In the genomic region with DNA sequence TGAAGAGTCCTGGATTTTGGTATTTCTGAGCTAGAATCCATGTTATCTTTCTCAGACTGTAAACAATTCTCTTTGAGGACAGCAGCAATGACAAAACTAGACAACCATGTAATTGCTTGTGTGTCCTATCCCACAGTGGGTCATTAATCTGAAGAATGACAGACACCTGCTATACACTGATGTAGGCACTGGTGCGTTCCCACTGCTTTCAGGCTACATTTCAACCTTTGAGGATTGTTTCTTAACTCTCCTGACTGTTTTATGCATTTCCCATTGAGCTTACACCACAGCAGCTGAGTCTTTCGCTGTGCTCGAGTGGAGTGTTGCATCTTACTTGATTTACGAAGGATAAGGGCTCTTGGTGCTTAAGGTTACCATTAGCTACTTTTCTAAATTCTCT, we compare ENCODE assay signal across 19 mouse cellular contexts.
"Had no signal": no experiment of that assay in that cellular context is flagged by ENCODE, and none has a peak within 500 bp of the region (broad histone marks: within the 10 kb centered on the region; RNA-seq: fewer than 3 reads in every experiment).

No protein-coding gene starts in this region.

- H3K36me3 ChIP-seq: limb, embryonic 10.5 days; limb, embryonic 13.5 days; liver, embryonic 12.5 days; liver, embryonic 15.5 days; lung, embryonic 15.5 days; midbrain, embryonic 10.5 days; midbrain, embryonic 13.5 days had no signal

- H3K9me3 ChIP-seq: limb, embryonic 10.5 days; limb, embryonic 13.5 days; liver, embryonic 12.5 days; liver, embryonic 15.5 days; lung, embryonic 15.5 days; megakaryocyte, embryonic 14.5 days; midbrain, embryonic 10.5 days; midbrain, embryonic 13.5 days had no signal

- DNase-seq: kidney, adult 9 months; kidney, postnatal 4 days; layer of hippocampus, adult 9-11 months; liver; lung, adult 18-20 months; lung, postnatal 10 days; lung, postnatal 36 days; thymus, adult 18-20 months; thymus, postnatal 36 days had no signal

- H3K9ac ChIP-seq: limb, embryonic 13.5 days; liver, embryonic 12.5 days; liver, embryonic 15.5 days; lung, embryonic 15.5 days; midbrain, embryonic 13.5 days had no signal

- H3K27me3 ChIP-seq: limb, embryonic 13.5 days; liver, embryonic 12.5 days; liver, embryonic 15.5 days; lung, embryonic 15.5 days; midbrain, embryonic 13.5 days had no signal

- H3K4me2 ChIP-seq: limb, embryonic 13.5 days; liver, embryonic 12.5 days; liver, embryonic 15.5 days; lung, embryonic 15.5 days; midbrain, embryonic 13.5 days had no signal

- H3K4me3 ChIP-seq: layer of hippocampus, adult 2 months; limb, embryonic 10.5 days; limb, embryonic 13.5 days; liver, embryonic 12.5 days; liver, embryonic 15.5 days; lung, embryonic 15.5 days; megakaryocyte, embryonic 14.5 days; midbrain, embryonic 10.5 days; midbrain, embryonic 13.5 days had no signal

- ATAC-seq: intestine, postnatal 0 days; liver, embryonic 12.5 days; midbrain, embryonic 13.5 days had no signal

- H3K4me1 ChIP-seq: liver, embryonic 12.5 days; liver, embryonic 15.5 days; megakaryocyte, embryonic 14.5 days had no signal

- H3K27ac ChIP-seq: layer of hippocampus, adult 2 months; limb, embryonic 10.5 days; limb, embryonic 13.5 days; liver, embryonic 12.5 days; liver, embryonic 15.5 days; lung, embryonic 15.5 days; midbrain, embryonic 10.5 days; midbrain, embryonic 13.5 days had no signal
